10 mouse cellular contexts compared by ENCODE assay signal in genomic region chr7:134207956-134208355, GRCm38 (mm10). TPM values are rescaled to one million over a fixed set of nuclear protein-coding genes. Genes with fewer than 3 reads are reported as not detected.
A peak's percentile ranks its signal among the peaks of the same experiment; 100 is the strongest.
DNase-seq lines count a peak whose midpoint lies in the region; ATAC-seq lines count a peak whose summit lies in the region.
"Had no signal": no experiment of that assay in that cellular context is flagged by ENCODE, and none has a peak within 500 bp of the region (broad histone marks: within the 10 kb centered on the region; RNA-seq: fewer than 3 reads in every experiment).

No protein-coding gene starts in this region.

- no peak overlapping the region for H3K4me3 ChIP-seq in embryonic facial prominence, embryonic 14.5 days (ENCODE audit: low read depth, low read length)
- H3K4me3 ChIP-seq in embryonic facial prominence, embryonic 10.5 days = no peak overlapping the region
- H3K4me3 ChIP-seq: embryonic facial prominence, embryonic 12.5 days; lung, embryonic 15.5 days had no signal

- H3K4me1 ChIP-seq in embryonic facial prominence, embryonic 14.5 days (ENCODE audit: control insufficient read depth, insufficient read depth, low read length) = 0 out of 2 replicates have a peak, but pooled peaks cover 5% of the 10 kb centered on the region
- no peaks in the 10 kb centered on the region for H3K4me1 ChIP-seq in embryonic facial prominence, embryonic 10.5 days
- H3K4me1 ChIP-seq: embryonic facial prominence, embryonic 12.5 days had no signal

- no peaks in the 10 kb centered on the region for H3K9me3 ChIP-seq in embryonic facial prominence, embryonic 14.5 days (ENCODE audit: control insufficient read depth, low read length)
- no peaks in the 10 kb centered on the region for H3K9me3 ChIP-seq in embryonic facial prominence, embryonic 10.5 days
- H3K9me3 ChIP-seq: embryonic facial prominence, embryonic 12.5 days; lung, embryonic 15.5 days had no signal

- intact Hi-C loops in heart, postnatal 14 days (cut with DNase I) = no loop called here
- intact Hi-C loops in left cerebral cortex, postnatal 36 days (cut with DNase I) = no loop called here

- H3K27me3 ChIP-seq in embryonic facial prominence, embryonic 14.5 days (replicated peaks; ENCODE audit: control insufficient read depth, insufficient read depth, low read length) = no peaks in the 10 kb centered on the region
- no peaks in the 10 kb centered on the region for H3K27me3 ChIP-seq in embryonic facial prominence, embryonic 10.5 days (replicated peaks; ENCODE audit: low read depth, poor library complexity, severe bottlenecking)
- H3K27me3 ChIP-seq: embryonic facial prominence, embryonic 12.5 days; lung, embryonic 15.5 days had no signal

- peak; percentile 80 for DNase-seq in embryonic facial prominence, embryonic 14.5 days (ENCODE audit: low spot score)
- no peak for DNase-seq in embryonic facial prominence, embryonic 10.5 days (ENCODE audit: low spot score)
- DNase-seq in brain, adult 2 months (ENCODE audit: low read depth, low spot score) = peak; percentile 88
- peak; percentile 29 to 48 for DNase-seq in heart, postnatal 14 days
- DNase-seq in left cerebral cortex, postnatal 36 days (ENCODE audit: low spot score in 2 of 2) = peak; percentile 44 to 45
- DNase-seq in yolk sac, embryonic 10.5 days (ENCODE audit: low spot score) = no peak
- no peak for DNase-seq in kidney, postnatal 25 days

- ATAC-seq in embryonic facial prominence, embryonic 14.5 days (ENCODE audit: low read depth) = peak; percentile 90
- no peak for ATAC-seq in cerebellum, adult (ENCODE audit: insufficient number of reproducible peaks, low FRiP score, low TSS enrichment)

- H3K36me3 ChIP-seq in embryonic facial prominence, embryonic 14.5 days (ENCODE audit: control insufficient read depth, insufficient read depth, low read length) = no peaks in the 10 kb centered on the region
- no peaks in the 10 kb centered on the region for H3K36me3 ChIP-seq in embryonic facial prominence, embryonic 10.5 days (replicated peaks)
- H3K36me3 ChIP-seq: embryonic facial prominence, embryonic 12.5 days had no signal

- H3K9ac ChIP-seq in embryonic facial prominence, embryonic 14.5 days (ENCODE audit: low read depth, low read length) = no peak overlapping the region
- H3K9ac ChIP-seq: embryonic facial prominence, embryonic 12.5 days; lung, embryonic 15.5 days had no signal

- no peak overlapping the region for H3K4me2 ChIP-seq in embryonic facial prominence, embryonic 14.5 days (ENCODE audit: low read depth, low read length)
- H3K4me2 ChIP-seq: embryonic facial prominence, embryonic 12.5 days; lung, embryonic 15.5 days had no signal

- H3K27ac ChIP-seq in embryonic facial prominence, embryonic 14.5 days (replicated peaks; ENCODE audit: low read depth, low read length) = no peak overlapping the region
- no peak overlapping the region for H3K27ac ChIP-seq in embryonic facial prominence, embryonic 10.5 days (replicated peaks)
- H3K27ac ChIP-seq: embryonic facial prominence, embryonic 12.5 days; lung, embryonic 15.5 days had no signal

- 64% methylated on average over 10 of the region's 10 CpGs for WGBS in embryonic facial prominence, embryonic 14.5 days
- WGBS in embryonic facial prominence, embryonic 10.5 days = 80% methylated on average over 10 of the region's 10 CpGs

RNA-seq across cellular contexts. Expression of gene Adam12, which starts 24.0 kb away (rescaled TPM):
- 22.6 and 24.7 TPM in 2 replicates for polyA plus RNA-seq in embryonic facial prominence, embryonic 14.5 days (2014; fragmentation: Nextera tagmentation; extraction: Ambion mirVana)
- polyA plus RNA-seq in embryonic facial prominence, embryonic 10.5 days (2016; fragmentation: Nextera tagmentation; extraction: Ambion mirVana) = 1.9 and 2.1 TPM in 2 replicates
- 1 to 10 TPM; 4.5 to 6.2 TPM for total RNA-seq in heart, postnatal 14 days (2021)
- 1 to 10 TPM; 4.0 to 7.6 TPM for total RNA-seq in left cerebral cortex, postnatal 36 days (2021)

Comparison
In these comparisons a context has a peak if more than half of its experiments do, and no peak if none do; other contexts are left out.
1. DNase-seq: peak in embryonic facial prominence, embryonic 14.5 days (single experiment), brain, adult 2 months (single experiment), heart, postnatal 14 days (2 of 2) and left cerebral cortex, postnatal 36 days (2 of 2); none in embryonic facial prominence, embryonic 10.5 days (single experiment), yolk sac, embryonic 10.5 days (single experiment) and kidney, postnatal 25 days (0 of 2).